Mouse (Mus musculus) intestine, embryonic 14.5 days (tissue): ENCODE measurements around the gene Arhgap27. TPM values are rescaled to one million over a fixed set of nuclear protein-coding genes. Genes with fewer than 3 reads are reported as not detected.

Experiments used
- ATAC-seq: fragments of 200-750 bp; cut with Nextera tagmentation; replicated peaks from 2 replicates; pipeline ENCODE4 v1.8.0; 2017; ENCODE audit warnings: low read depth, moderate number of reproducible peaks, moderate TSS enrichment, moderate library complexity; ENCODE audit not compliant: low FRiP score, low TSS enrichment
- DNase-seq: peaks from one replicate; pipeline ENCODE4 v3.0.0-alpha.2; 2018; ENCODE audit warnings: low spot score
- H3K27ac ChIP-seq: fragments of 300-500 bp; sonication (generic); 2 replicates; pipeline ENCODE4 v1.5.1; 2014; ENCODE audit warnings: low read depth, mild to moderate bottlenecking, control low read depth
- H3K27me3 ChIP-seq: fragments of 300-500 bp; sonication (generic); replicated peaks from 2 replicates; pipeline ENCODE4 v1.6.1; 2014; ENCODE audit warnings: low read length, control low read depth; ENCODE audit not compliant: control insufficient read depth, insufficient read depth
- H3K36me3 ChIP-seq: fragments of 300-500 bp; sonication (generic); 2 replicates; pipeline ENCODE4 v1.6.1; 2014; ENCODE audit warnings: low read length, control low read depth; ENCODE audit not compliant: control insufficient read depth, insufficient read depth
- H3K4me1 ChIP-seq: fragments of 300-500 bp; sonication (generic); replicated peaks from 2 replicates; pipeline ENCODE4 v1.6.1; 2014; ENCODE audit warnings: low read length, control low read depth, mixed read lengths; ENCODE audit not compliant: control insufficient read depth, insufficient read depth
- H3K4me2 ChIP-seq: fragments of 300-500 bp; sonication (generic); 2 replicates; pipeline ENCODE4 v1.6.1; 2014; ENCODE audit warnings: low read length
- H3K4me3 ChIP-seq: fragments of 300-500 bp; sonication (generic); 2 replicates; pipeline ENCODE4 v1.5.1; 2014; ENCODE audit warnings: low read depth, low read length, control low read depth, mixed read lengths
- H3K9ac ChIP-seq: fragments of 300-500 bp; sonication (generic); 2 replicates; pipeline ENCODE4 v1.6.1; 2014; ENCODE audit warnings: mild to moderate bottlenecking, low read length
- H3K9me3 ChIP-seq: fragments of 300-500 bp; sonication (generic); 2 replicates; pipeline ENCODE4 v1.6.1; 2016; ENCODE audit warnings: low read length, control low read depth; ENCODE audit not compliant: control insufficient read depth
- WGBS: fragments of 180-500 bp; shearing (Covaris S2); extraction: QIAGEN DNeasy Blood & Tissue Kit; methylation state at CpG from one replicate; pipeline ENCODE4 v1.1.7; 2014; 5-methylcytosine and 5-hydroxymethylcytosine counted together
- polyA plus RNA-seq: library from polyadenylated mRNA; unstranded; fragments of >200 nt; fragmentation: Nextera tagmentation; extraction: Ambion mirVana; gene quantifications from 2 replicates; pipeline ENCODE4 v1.2.1, GENCODE M21; 2014

Arhgap27 gene
- polyA plus RNA-seq, 1 experiment from 2014 or later: 24.8 TPM

- no peak overlapping the region for H3K4me3 ChIP-seq
- H3K9ac ChIP-seq: no peak overlapping the region
- no peaks in the 10 kb centered on the region for H3K27me3 ChIP-seq
- no peaks in the 10 kb centered on the region for H3K4me1 ChIP-seq
- H3K27ac ChIP-seq: no peak overlapping the region
- WGBS: 87% methylated on average over 7 of the region's 7 CpGs
- H3K36me3 ChIP-seq: peaks cover 49% of the 10 kb centered on the region
- DNase-seq (no peak), ATAC-seq (no peak)
- H3K4me2 ChIP-seq: no peak overlapping the region
- H3K9me3 ChIP-seq: no peaks in the 10 kb centered on the region
Observed at GRCm38 (mm10) chr11:103394025-103394424, 30.5 kb upstream of the Arhgap27 start.

- no peaks in the 10 kb centered on the region for H3K27me3 ChIP-seq
- ATAC-seq (no peak), DNase-seq (no peak)
- H3K4me2 ChIP-seq: no peak overlapping the region
- H3K9me3 ChIP-seq: no peaks in the 10 kb centered on the region
- no peaks in the 10 kb centered on the region for H3K4me1 ChIP-seq
- H3K27ac ChIP-seq: no peak overlapping the region
- WGBS: 41% methylated on average over 7 of the region's 7 CpGs
- peaks cover 32% of the 10 kb centered on the region for H3K36me3 ChIP-seq
- no peak overlapping the region for H3K9ac ChIP-seq
- no peak overlapping the region for H3K4me3 ChIP-seq
Observed at GRCm38 (mm10) chr11:103387870-103388526, 24.5 kb upstream of the Arhgap27 start.

GRCm38 (mm10) chr11:103386827-103387226 is 23.3 kb upstream of the Arhgap27 start:
- H3K9me3 ChIP-seq: no peaks in the 10 kb centered on the region
- no peak overlapping the region for H3K9ac ChIP-seq
- H3K4me1 ChIP-seq: 0 out of 2 replicates have a peak, but pooled peaks cover 2% of the 10 kb centered on the region
- no peak overlapping the region for H3K27ac ChIP-seq
- H3K4me2 ChIP-seq: no peak overlapping the region
- H3K4me3 ChIP-seq: no peak overlapping the region
- H3K36me3 ChIP-seq: peaks cover 28% of the 10 kb centered on the region
- no peaks in the 10 kb centered on the region for H3K27me3 ChIP-seq
- DNase-seq: no peak
- ATAC-seq: no peak
- WGBS: 75% methylated on average over 9 of the region's 9 CpGs

- H3K4me2 ChIP-seq: no peak overlapping the region
- H3K9me3 ChIP-seq: no peaks in the 10 kb centered on the region
- no peak overlapping the region for H3K4me3 ChIP-seq
- peaks cover 31% of the 10 kb centered on the region for H3K36me3 ChIP-seq
- 0 out of 2 replicates have a peak, but pooled peaks cover 2% of the 10 kb centered on the region for H3K4me1 ChIP-seq
- H3K9ac ChIP-seq: no peak overlapping the region
- 54% methylated on average over 5 of the region's 5 CpGs for WGBS
- H3K27me3 ChIP-seq: no peaks in the 10 kb centered on the region
- ATAC-seq (no peak), DNase-seq (no peak)
- H3K27ac ChIP-seq: no peak overlapping the region
Observed at GRCm38 (mm10) chr11:103381956-103382613, 18.6 kb upstream of the Arhgap27 start.

GRCm38 (mm10) chr11:103381505-103381904 is 18.0 kb upstream of the Arhgap27 start:
- no peak overlapping the region for H3K4me2 ChIP-seq
- no peak overlapping the region for H3K4me3 ChIP-seq
- no peak overlapping the region for H3K27ac ChIP-seq
- ATAC-seq (no peak), DNase-seq (no peak)
- H3K36me3 ChIP-seq: peaks cover 31% of the 10 kb centered on the region
- 0 out of 2 replicates have a peak, but pooled peaks cover 2% of the 10 kb centered on the region for H3K4me1 ChIP-seq
- WGBS: 89% methylated on average over 7 of the region's 7 CpGs
- no peaks in the 10 kb centered on the region for H3K27me3 ChIP-seq
- no peaks in the 10 kb centered on the region for H3K9me3 ChIP-seq
- H3K9ac ChIP-seq: no peak overlapping the region

GRCm38 (mm10) chr11:103380460-103380859 is 17.0 kb upstream of the Arhgap27 start:
- H3K4me1 ChIP-seq: 0 out of 2 replicates have a peak, but pooled peaks cover 2% of the 10 kb centered on the region
- H3K9ac ChIP-seq: no peak overlapping the region
- peaks cover 36% of the 10 kb centered on the region for H3K36me3 ChIP-seq
- no peak overlapping the region for H3K27ac ChIP-seq
- WGBS: 82% methylated on average over 5 of the region's 5 CpGs
- DNase-seq (no peak), ATAC-seq (no peak)
- H3K4me3 ChIP-seq: no peak overlapping the region
- H3K27me3 ChIP-seq: no peaks in the 10 kb centered on the region
- H3K9me3 ChIP-seq: no peaks in the 10 kb centered on the region
- no peak overlapping the region for H3K4me2 ChIP-seq

GRCm38 (mm10) chr11:103378341-103378740 is 14.8 kb upstream of the Arhgap27 start:
- WGBS: 94% methylated on average over 6 of the region's 6 CpGs
- H3K36me3 ChIP-seq: peaks cover 42% of the 10 kb centered on the region
- DNase-seq: no peak

GRCm38 (mm10) chr11:103375772-103376171 is 12.3 kb upstream of the Arhgap27 start:
- Histone ChIP-seq H3K9me3 (no peaks in the 10 kb centered on the region), H3K4me3 (no peak overlapping the region), H3K27ac (no peak overlapping the region), H3K4me2 (no peak overlapping the region), H3K36me3 (peaks cover 47% of the 10 kb centered on the region), H3K27me3 (no peaks in the 10 kb centered on the region), H3K9ac (no peak overlapping the region), H3K4me1 (no peaks in the 10 kb centered on the region)
- 80% methylated on average over 5 of the region's 5 CpGs for WGBS
- ATAC-seq: no peak
- DNase-seq: no peak

More at GRCm38 (mm10) chr11:103378341-103378740, 14.8 kb upstream of the Arhgap27 start:
- H3K4me1 ChIP-seq: 0 out of 2 replicates have a peak, but pooled peaks cover 2% of the 10 kb centered on the region
- no peaks in the 10 kb centered on the region for H3K9me3 ChIP-seq
- H3K27me3 ChIP-seq: no peaks in the 10 kb centered on the region
- H3K4me2 ChIP-seq: no peak overlapping the region
- no peak overlapping the region for H3K4me3 ChIP-seq
- no peak overlapping the region for H3K27ac ChIP-seq
- no peak for ATAC-seq
- H3K9ac ChIP-seq: no peak overlapping the region
